Comparison of ENCODE assay signal across 10 mouse cellular contexts in genomic region chr13:93936455-93936854, GRCm38 (mm10).
DNase-seq lines count a peak whose midpoint lies in the region; ATAC-seq and TF ChIP-seq lines count a peak whose summit lies in the region.
"Had no signal": no experiment of that assay in that cellular context is flagged by ENCODE, and none has a peak within 500 bp of the region (broad histone marks: within the 10 kb centered on the region; RNA-seq: fewer than 3 reads in every experiment).

No protein-coding gene starts in this region.

- peaks cover 7% of the 10 kb centered on the region; the same call in 1 of the 2 replicates for H3K4me1 ChIP-seq in kidney, adult 2 months (ENCODE audit: control insufficient read depth, insufficient read depth, low read length)
- peaks cover 34% of the 10 kb centered on the region for H3K4me1 ChIP-seq in kidney, embryonic 16.5 days (ENCODE audit: insufficient read depth, low read length)
- peaks cover 10% of the 10 kb centered on the region; the same call in 1 of the 2 replicates for H3K4me1 ChIP-seq in intestine, embryonic 15.5 days (replicated peaks)

- no peak for TF ChIP-seq CTCF in kidney, adult 2 months (conservative IDR thresholded peaks at IDR 0.05; ENCODE audit: insufficient read depth, insufficient read length, low read depth, low read length)

- WGBS in kidney, adult 2 months = 35% methylated on average over 6 of the region's 6 CpGs
- 77% methylated on average over 6 of the region's 6 CpGs for WGBS in kidney, embryonic 16.5 days
- 62% methylated on average over 6 of the region's 6 CpGs for WGBS in intestine, embryonic 15.5 days

- no peak overlapping the region for H3K4me2 ChIP-seq in kidney, embryonic 16.5 days (replicated peaks; ENCODE audit: low read depth, low read length)
- no peak overlapping the region for H3K4me2 ChIP-seq in intestine, embryonic 15.5 days (replicated peaks)
- H3K4me2 ChIP-seq: limb, embryonic 13.5 days had no signal

- no peaks in the 10 kb centered on the region for H3K9me3 ChIP-seq in kidney, embryonic 16.5 days (ENCODE audit: low read length)
- H3K9me3 ChIP-seq in intestine, embryonic 15.5 days = no peaks in the 10 kb centered on the region
- H3K9me3 ChIP-seq: limb, embryonic 13.5 days had no signal

- no peak for ATAC-seq in kidney, embryonic 16.5 days (ENCODE audit: low FRiP score, low TSS enrichment)
- ATAC-seq in intestine, embryonic 15.5 days = no peak

- H3K4me3 ChIP-seq in kidney, adult 2 months (ENCODE audit: insufficient read depth, low read depth, low read length) = no peak overlapping the region
- H3K4me3 ChIP-seq in kidney, embryonic 16.5 days (ENCODE audit: low read length) = no peak overlapping the region
- no peak overlapping the region for H3K4me3 ChIP-seq in intestine, embryonic 15.5 days (replicated peaks)
- H3K4me3 ChIP-seq: limb, embryonic 13.5 days had no signal

- peak; percentile 97 for DNase-seq in kidney, adult 2 months
- peak; percentile 48 for DNase-seq in NIH3T3 (ENCODE audit: low read depth)
- peak; percentile 74 for DNase-seq in brain, adult 2 months (ENCODE audit: low read depth, low spot score)
- DNase-seq in cerebellum, postnatal 36 days = peak; percentile 59 to 63
- no peak for DNase-seq in layer of hippocampus, adult 9-11 months
- DNase-seq in neural tube, embryonic 10.5 days (ENCODE audit: extremely low spot score, low spot score) = no peak
- DNase-seq: thymus, postnatal 25 days had no signal

- H3K9ac ChIP-seq in kidney, embryonic 16.5 days (replicated peaks; ENCODE audit: low read length) = no peak overlapping the region
- no peak overlapping the region for H3K9ac ChIP-seq in intestine, embryonic 15.5 days
- H3K9ac ChIP-seq: limb, embryonic 13.5 days had no signal

- no peaks in the 10 kb centered on the region for H3K27me3 ChIP-seq in kidney, adult 2 months (replicated peaks; ENCODE audit: control insufficient read depth, insufficient read depth, low read length)
- no peaks in the 10 kb centered on the region for H3K27me3 ChIP-seq in kidney, embryonic 16.5 days (ENCODE audit: insufficient read depth, low read length)
- H3K27me3 ChIP-seq in intestine, embryonic 15.5 days (replicated peaks) = no peaks in the 10 kb centered on the region
- H3K27me3 ChIP-seq: limb, embryonic 13.5 days had no signal

- peak overlapping the region; percentile 69; the same call in 1 of the 2 replicates for H3K27ac ChIP-seq in kidney, adult 2 months (ENCODE audit: insufficient read depth, low read depth, low read length)
- H3K27ac ChIP-seq in kidney, embryonic 16.5 days (ENCODE audit: low read length) = no peak overlapping the region
- H3K27ac ChIP-seq in intestine, embryonic 15.5 days = no peak overlapping the region
- H3K27ac ChIP-seq: limb, embryonic 13.5 days had no signal

- no peaks in the 10 kb centered on the region for H3K36me3 ChIP-seq in kidney, adult 2 months (ENCODE audit: control insufficient read depth, insufficient read depth, low read length)
- no peaks in the 10 kb centered on the region for H3K36me3 ChIP-seq in kidney, embryonic 16.5 days (ENCODE audit: insufficient read depth, low read length)
- H3K36me3 ChIP-seq in intestine, embryonic 15.5 days = no peaks in the 10 kb centered on the region
- H3K36me3 ChIP-seq: limb, embryonic 13.5 days had no signal

- no peak for TF ChIP-seq POLR2A in kidney, adult 2 months (IDR thresholded peaks at IDR 0.05; ENCODE audit: low read depth, low read length)

Comparison
In these comparisons a context has a peak if more than half of its experiments do, and no peak if none do; other contexts are left out.
1. DNase-seq: peak in kidney, adult 2 months (single experiment), NIH3T3 (single experiment), brain, adult 2 months (single experiment) and cerebellum, postnatal 36 days (2 of 2); none in layer of hippocampus, adult 9-11 months (single experiment) and neural tube, embryonic 10.5 days (single experiment).